Mouse (Mus musculus) heart, postnatal 10 days (tissue): ENCODE results near the gene Fat3. TPM values are rescaled to one million over a fixed set of nuclear protein-coding genes. Genes with fewer than 3 reads are reported as not detected.

Source experiments
- DNase-seq, 2 experiments: peaks; one replicate each; pipeline ENCODE4 v3.0.0; 2021
- intact Hi-C: fragments of 180-260 bp; cut with DNase I; formaldehyde crosslinking; loops from one replicate; pipeline ENCODE4 v1.15.1; 2025
- total RNA-seq, 2 experiments: library from RNA; stranded (reverse); gene quantifications; 2 replicates each; pipeline ENCODE4 v1.2.3; 2021

Fat3 gene
- total RNA-seq, 2 experiments from 2014 or later: 1.3 to 1.4 TPM

DNA sequence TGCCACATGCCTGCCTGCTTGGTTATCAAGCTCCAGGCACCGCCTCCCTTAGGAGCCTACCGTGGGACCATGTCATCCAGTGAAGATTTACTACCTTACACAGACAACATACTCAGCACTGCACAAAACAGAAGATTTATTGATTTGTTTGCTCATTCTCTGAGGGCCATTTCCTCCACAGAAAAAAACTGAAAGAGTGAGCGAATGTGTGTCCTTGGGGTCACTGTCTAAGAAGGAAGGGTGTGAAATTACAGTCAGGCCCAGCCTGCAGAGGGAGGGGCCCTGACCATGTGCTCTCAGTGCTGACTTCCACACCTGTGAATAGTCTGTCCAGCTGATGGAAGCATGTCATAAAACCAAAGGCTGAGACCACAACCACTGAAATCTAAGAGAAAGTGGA is 536.9 kb downstream of the Fat3 start:
- no peak for DNase-seq
- intact Hi-C loops: no loop called here

DNA sequence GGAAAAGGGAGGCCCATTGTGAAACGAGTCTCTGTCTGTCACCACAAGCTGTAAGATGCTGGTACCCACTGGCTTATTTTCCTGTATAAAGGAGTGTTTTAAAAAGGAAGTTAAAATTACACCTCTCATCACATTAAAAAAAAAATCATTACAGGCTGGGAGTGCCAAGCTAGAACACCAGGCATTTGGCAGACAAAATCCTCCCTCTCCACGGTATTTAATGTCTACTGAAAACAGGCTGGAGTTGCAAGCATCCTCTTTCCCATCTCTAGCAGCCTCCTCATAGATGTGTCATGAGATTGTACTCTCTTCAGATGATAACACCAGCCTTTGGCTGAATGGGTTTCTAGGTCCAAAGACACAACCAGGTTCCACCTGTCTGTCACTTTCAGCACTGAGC is 538.2 kb downstream of the Fat3 start:
- intact Hi-C loops: no loop called here
- DNase-seq: no peak

DNA sequence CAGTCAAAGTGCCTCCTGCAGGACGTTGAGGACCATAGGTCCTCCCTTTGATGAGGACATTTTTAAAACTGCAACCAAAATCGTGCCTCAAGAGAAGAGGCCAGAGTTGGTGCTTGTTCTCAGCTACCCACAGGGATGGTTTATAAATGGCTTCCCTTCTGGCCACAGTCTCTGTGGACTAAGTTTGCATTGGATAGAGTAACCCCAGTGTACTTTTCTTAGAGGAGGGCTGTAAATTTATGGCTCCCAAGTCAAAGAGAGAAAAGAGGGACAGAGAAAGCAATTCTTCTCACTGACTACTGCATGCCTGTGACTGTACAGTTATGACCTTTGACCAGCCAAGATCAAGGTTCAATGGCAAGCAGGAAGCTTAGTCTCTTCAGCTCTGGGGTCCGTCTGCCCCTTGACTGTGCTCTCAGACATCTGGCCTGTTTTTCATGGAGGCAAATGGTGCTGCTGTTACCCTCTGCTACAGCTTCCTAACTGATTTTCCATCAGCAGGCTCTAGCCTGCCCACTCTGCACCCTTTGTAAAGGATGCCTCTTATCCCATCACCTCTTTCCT is 542.8 kb downstream of the Fat3 start:
- DNase-seq: no peak
- intact Hi-C loops: no loop called here

GRCm38 (mm10) chr9:15957816-15958215 is 543.3 kb downstream of the Fat3 start:
- DNase-seq: no peak
- intact Hi-C loops: no loop called here

DNA sequence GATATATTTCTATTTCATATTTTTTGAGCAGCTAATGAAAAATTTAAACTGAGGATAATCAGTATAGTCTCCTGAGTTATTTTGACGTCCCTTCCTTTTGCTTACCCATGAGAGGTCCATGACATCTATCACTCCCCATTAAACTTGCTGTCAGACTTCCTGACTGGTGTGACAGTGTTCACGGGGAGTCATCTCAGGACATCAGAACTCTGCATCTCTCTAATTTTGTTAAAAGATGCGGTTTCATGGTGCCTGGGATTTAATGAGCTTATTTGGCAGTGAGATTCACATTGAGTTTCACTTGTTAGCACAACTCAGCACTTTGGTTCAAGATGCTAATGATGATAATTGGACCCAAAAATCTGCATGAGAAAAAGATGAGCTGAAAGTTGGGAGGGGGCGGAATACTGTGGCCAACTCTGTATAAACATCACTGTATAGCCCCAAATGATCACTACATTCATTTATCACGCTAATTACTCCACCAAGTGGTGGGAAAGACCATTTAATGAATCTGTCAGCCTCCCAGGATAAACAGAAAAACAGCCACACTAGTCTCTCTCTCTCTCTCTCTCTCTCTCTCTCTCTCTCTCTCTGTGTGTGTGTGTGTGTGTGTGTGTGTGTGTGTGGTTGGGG is 545.8 kb downstream of the Fat3 start:
- DNase-seq: no peak
- intact Hi-C loops: no loop called here

DNA sequence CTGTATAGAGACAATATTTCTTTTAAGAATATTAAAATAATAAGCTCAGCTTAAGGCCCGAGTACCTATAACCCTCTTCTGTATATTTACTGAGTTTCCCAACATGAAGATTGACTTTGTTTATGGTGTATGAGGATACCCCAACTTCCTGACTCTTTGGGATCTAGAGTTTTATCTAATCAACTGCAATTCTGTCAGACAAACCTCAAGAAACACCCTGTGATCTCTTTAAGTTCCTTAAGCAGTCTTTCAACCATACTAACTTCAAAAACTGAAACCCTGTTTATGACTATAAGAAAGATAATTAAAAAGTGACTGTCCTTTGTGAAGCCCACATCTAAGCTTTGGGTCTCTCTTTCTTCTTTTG is 546.8 kb downstream of the Fat3 start:
- DNase-seq: no peak
- intact Hi-C loops: no loop called here

- DNase-seq: no peak
- intact Hi-C loops: no loop called here
Measured at GRCm38 (mm10) chr9:15953585-15954337, 547.3 kb downstream of the Fat3 start.

DNA sequence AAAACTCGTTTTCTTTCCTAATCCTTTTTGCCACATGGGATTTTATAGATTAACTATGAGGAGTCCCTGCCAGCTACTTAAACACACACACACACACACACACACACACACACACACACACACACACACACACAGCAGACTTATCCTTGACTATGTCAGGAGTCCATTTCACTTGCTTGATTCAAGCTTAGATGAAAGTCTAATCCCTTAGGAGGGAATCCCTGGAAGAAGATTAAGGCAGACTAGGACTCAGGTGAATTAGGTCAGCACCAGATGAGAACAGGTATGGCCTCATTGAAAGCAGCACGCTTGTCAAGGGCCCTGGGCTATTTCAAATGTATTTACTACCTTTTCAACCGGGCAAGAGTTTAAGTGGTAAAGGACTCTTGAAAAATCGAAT is 553.0 kb downstream of the Fat3 start:
- intact Hi-C loops: no loop called here

GRCm38 (mm10) chr9:15944182-15944581 is 556.9 kb downstream of the Fat3 start:
- no peak for DNase-seq
- intact Hi-C loops: no loop called here

More for the DNA sequence above, 553.0 kb downstream of the Fat3 start:
- no peak for DNase-seq

GRCm38 (mm10) chr9:15943486-15944153 is 557.5 kb downstream of the Fat3 start:
- DNase-seq: no peak
- intact Hi-C loops: no loop called here

DNA sequence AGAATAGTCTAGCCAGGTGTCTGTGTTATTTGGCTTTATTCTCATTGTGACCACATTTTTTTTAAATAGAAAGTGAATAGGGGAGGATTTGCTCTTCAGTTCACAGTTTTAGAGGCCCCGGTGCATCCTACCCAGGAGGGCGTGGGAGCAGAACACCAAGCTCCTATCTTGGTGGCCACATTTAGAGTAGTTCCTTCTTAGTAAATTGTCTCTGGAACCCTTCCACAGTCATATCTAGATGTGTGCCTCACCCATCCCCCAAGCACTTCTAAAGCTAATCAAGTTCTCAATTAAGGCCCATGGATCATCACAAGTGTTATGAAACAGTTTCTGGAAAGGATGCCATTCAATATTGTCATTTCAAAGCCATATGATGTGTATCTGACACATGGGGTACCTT is 559.3 kb downstream of the Fat3 start:
- no peak for DNase-seq
- intact Hi-C loops: no loop called here

DNA sequence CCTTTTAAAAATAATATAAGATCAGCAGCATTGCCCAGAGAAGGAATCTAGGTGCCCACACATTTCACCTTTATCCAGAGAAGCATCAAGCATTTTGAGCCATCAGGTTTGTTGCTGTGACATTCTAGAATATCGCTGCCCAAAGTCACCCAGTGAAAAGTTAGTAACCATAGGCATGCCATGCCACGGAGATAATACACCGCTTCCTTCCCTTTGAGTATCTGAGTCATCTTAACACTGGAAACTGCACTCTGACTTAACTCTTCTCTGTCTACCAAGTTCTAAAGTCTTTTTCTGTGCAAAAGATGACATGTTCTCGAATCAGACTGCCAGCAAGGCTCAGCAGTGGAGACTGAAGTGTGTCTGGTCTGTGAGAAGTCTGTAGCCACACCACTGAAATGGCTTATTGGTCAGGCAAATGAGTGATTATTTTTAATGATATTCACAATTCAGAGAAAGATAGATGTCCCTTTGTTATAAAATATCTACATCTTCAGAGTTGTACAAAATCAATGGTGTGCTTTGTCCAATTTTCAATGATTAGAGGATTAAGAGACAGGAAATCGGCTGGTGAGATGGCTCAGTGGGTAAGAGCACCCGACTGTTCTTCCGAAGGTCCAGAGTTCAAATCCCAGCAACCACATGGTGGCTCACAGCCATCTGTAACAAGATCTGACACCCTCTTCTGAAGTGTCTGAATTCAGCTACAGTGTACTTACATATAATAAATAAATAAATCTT is 560.0 kb downstream of the Fat3 start:
- DNase-seq: no peak
- intact Hi-C loops: no loop called here

GRCm38 (mm10) chr9:15939594-15939993 is 561.5 kb downstream of the Fat3 start:
- intact Hi-C loops: no loop called here
- DNase-seq: no peak

GRCm38 (mm10) chr9:15937837-15938514 is 563.1 kb downstream of the Fat3 start:
- no peak for DNase-seq
- intact Hi-C loops: no loop called here

- DNase-seq: no peak
- intact Hi-C loops: no loop called here
Measured at GRCm38 (mm10) chr9:15930928-15931443, 570.1 kb downstream of the Fat3 start.

DNA sequence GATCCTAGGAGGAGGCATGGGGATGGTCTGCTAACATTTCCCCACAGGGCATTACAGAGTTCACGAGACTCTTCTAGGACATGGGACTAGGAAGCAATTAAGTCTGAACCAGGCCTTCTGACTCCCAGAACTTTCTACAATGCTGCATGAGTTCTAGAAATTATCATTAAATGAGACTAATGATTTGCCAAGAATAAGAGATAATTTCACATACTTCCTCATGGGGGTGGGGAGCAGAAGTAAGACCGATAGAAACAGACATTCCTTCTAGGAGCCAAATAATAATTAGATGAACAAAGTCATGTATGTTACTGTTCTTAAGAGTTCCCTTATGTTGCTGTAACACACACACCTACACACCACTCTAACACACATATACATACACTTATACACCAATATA is 572.8 kb downstream of the Fat3 start:
- no peak for DNase-seq
- intact Hi-C loops: no loop called here

DNA sequence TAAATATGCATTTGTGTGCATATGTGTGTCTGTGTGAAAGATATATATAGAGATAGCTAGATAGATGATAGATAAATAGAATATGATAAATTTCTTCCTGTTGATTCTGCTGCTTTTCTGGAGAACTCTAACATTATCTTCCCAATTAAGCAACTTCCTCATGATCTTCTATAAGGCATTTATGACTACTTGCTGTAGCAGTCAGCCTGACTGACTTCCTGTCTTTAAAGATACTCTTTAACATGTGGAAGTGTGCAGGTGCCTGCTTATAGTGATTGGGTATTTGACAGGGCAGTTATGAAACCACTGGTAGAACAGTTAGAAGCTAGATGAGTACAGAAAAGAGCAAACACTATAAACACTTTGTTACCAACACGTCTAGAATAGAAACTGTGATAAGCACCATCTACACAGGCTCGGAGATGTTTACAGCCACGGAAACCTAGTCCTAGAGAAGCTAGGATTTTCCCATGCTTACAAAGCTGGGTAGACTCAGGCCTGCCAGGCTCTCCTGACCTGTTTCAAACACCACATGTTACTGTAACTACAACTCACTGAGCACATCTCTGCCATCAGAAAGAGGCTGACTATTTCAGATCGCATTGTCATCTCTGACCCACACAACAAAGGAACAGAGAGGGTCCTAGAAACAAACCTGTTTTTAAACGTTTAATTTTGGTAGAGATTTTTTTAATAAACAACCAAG is 573.6 kb downstream of the Fat3 start:
- DNase-seq: no peak
- intact Hi-C loops: no loop called here

DNA sequence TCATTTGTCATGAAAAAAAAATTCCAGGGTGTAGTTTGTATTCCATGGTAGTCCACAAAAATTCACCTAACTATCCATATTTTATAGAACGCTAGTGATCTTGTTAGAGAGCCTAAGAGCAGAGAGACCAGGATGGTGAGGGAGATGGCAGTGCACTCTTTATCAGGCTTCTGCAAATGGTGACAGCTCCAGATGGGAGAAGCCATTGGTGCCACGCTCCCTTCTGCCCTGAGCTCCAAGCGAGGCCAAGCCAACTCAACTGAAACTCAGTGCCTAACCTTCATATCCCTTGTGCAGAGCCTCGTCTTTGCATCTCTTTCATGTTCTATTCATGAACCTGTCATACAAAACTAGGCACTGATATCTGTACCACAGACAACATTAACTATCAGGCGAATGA is 575.8 kb downstream of the Fat3 start:
- DNase-seq: no peak
- intact Hi-C loops: no loop called here

- intact Hi-C loops: no loop called here
- DNase-seq: no peak
Measured at GRCm38 (mm10) chr9:15920271-15920670, 580.8 kb downstream of the Fat3 start.
